Mouse (Mus musculus) cortical plate, adult 2 months (tissue): Measurements from ENCODE around the gene Hmga1.

ENCODE experiments used
- CTCF ChIP-seq: fragments of 200-500 bp; IDR thresholded peaks from 2 replicates; pipeline ENCODE4 v1.5.1; 2011; ENCODE audit warnings: mild to moderate bottlenecking, control low read depth, low read length; ENCODE audit not compliant: insufficient read depth; ENCODE audit errors: extremely low read depth
- POLR2A ChIP-seq: fragments of 200-500 bp; IDR thresholded peaks from 2 replicates; pipeline ENCODE4 v1.6.1; 2011; ENCODE audit warnings: mild to moderate bottlenecking, low read length, control low read depth; ENCODE audit not compliant: insufficient read depth; ENCODE audit errors: extremely low read depth

DNA sequence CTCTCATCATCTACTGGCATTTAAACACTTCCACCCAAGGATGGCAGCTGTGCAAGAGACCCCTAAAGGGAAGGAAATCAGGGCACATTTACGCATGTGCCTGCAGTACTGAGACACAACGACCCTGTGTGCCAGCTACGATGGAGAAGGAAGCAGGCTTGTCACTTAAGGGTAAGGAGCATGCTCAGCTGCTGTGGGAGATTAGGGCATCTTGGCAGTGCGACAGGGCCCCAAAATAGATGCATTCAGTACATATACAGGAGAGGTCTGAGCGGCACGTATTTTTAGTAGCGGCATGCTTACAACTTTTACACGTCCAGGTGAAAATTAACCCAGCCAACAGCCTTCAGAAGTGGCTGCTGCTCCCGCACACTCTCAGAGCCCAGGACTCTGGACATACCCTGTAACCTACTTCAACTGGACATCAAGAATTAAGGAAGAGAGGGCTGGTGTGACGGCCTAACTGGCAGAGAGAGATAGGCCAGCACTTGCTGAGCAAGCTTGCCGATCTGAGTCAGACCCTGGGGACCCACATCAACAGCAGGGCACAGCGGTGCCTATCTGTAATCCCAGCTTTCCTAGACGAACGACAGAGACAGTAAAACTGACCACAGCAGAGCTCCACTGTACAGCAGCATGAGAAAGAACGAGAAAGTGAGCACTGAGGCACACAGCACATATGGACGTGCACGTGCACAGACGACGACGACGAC lies 47.4 kb downstream of the Hmga1 start:
- TF ChIP-seq CTCF (no peak), POLR2A (no peak)
